Mouse (Mus musculus) stomach, embryonic 14.5 days (tissue): ENCODE measurements around the gene Gm10837. TPM values are rescaled to one million over a fixed set of nuclear protein-coding genes. Genes with fewer than 3 reads are reported as not detected.

Source experiments
- ATAC-seq: fragments of 200-750 bp; cut with Nextera tagmentation; 2 replicates; pipeline ENCODE4 v1.8.0; 2017; ENCODE audit warnings: low read depth, moderate TSS enrichment; ENCODE audit not compliant: insufficient number of reproducible peaks, insufficient read depth, low FRiP score
- H3K27ac ChIP-seq: fragments of 300-500 bp; sonication (generic); 2 replicates; pipeline ENCODE4 v1.5.1; 2014; ENCODE audit warnings: mild to moderate bottlenecking, low read length, moderate library complexity, mixed read lengths
- H3K27me3 ChIP-seq: fragments of 300-500 bp; sonication (generic); 2 replicates; pipeline ENCODE4 v1.6.1; 2014; ENCODE audit warnings: low read length, control low read depth, mixed read lengths; ENCODE audit not compliant: control insufficient read depth, insufficient read depth
- H3K36me3 ChIP-seq: fragments of 300-500 bp; sonication (generic); 2 replicates; pipeline ENCODE4 v1.6.1; 2014; ENCODE audit warnings: mild to moderate bottlenecking, control low read depth, low read length, moderate library complexity, mixed read lengths; ENCODE audit not compliant: control insufficient read depth, insufficient read depth
- H3K4me1 ChIP-seq: fragments of 300-500 bp; sonication (generic); 2 replicates; pipeline ENCODE4 v1.6.1; 2014; ENCODE audit warnings: low read length, control low read depth, mixed read lengths; ENCODE audit not compliant: control insufficient read depth, insufficient read depth
- H3K4me2 ChIP-seq: fragments of 300-500 bp; sonication (generic); replicated peaks from 2 replicates; pipeline ENCODE4 v1.6.1; 2014; ENCODE audit warnings: low read depth, low read length, control low read depth
- H3K4me3 ChIP-seq: fragments of 300-500 bp; sonication (generic); 2 replicates; pipeline ENCODE4 v1.5.1; 2014; ENCODE audit warnings: low read depth, low read length, control low read depth
- H3K9ac ChIP-seq: fragments of 300-500 bp; sonication (generic); replicated peaks from 2 replicates; pipeline ENCODE4 v1.6.1; 2014; ENCODE audit warnings: low read depth, mild to moderate bottlenecking, control low read depth, low read length, moderate library complexity, mixed read lengths
- H3K9me3 ChIP-seq: fragments of 300-500 bp; sonication (generic); 2 replicates; pipeline ENCODE4 v1.6.1; 2016; ENCODE audit warnings: low read depth, low read length, control low read depth; ENCODE audit not compliant: control insufficient read depth
- WGBS: fragments of 180-500 bp; shearing (Covaris S2); extraction: QIAGEN DNeasy Blood & Tissue Kit; methylation state at CpG from one replicate; pipeline ENCODE4 v1.1.7; 2014; 5-methylcytosine and 5-hydroxymethylcytosine counted together
- polyA plus RNA-seq: library from polyadenylated mRNA; unstranded; fragments of >200 nt; fragmentation: Nextera tagmentation; extraction: Ambion mirVana; gene quantifications from 2 replicates; pipeline ENCODE4 v1.2.1, GENCODE M21; 2014

Gm10837 gene
- polyA plus RNA-seq, 1 experiment from 2014 or later: not detected

DNA sequence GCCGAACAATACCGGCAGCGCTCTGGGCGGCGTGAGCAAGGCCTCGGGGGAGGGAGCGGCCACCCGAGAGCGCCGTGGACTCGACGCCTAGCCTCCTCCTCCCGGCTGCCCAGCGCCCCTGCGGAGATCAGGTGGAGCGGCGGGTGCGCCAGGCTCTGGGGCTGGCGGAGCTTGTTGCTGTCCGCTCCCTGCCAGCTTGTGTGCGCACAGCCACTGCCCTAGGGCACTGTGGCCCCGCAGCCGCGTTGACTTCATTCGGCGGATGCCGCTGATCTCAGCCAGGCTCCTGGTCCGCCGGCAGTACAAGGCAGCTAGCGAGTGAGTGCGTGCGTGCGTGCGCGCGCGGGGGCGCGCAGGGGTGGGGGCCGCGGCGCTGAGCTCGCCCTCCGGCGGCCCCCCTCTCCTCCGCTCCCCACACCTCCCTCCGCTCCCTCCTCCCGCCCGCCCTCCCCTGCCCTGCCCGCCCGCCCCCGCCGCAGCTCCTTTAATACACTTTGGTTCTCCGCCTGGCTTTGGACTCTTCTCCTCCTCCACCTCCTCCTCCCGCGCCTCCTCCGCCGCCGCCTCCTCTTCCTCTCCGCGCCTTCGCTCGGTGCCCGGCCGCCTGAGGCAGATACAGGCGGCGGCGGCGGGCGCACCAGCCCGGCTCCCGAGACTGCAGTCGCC lies 15.4 kb upstream of the Gm10837 start, which contains the start of gene Zic2:
Gene Zic2, plus strand, starts transcription at position 545 of the 666 bp plus-strand sequence.
- H3K36me3 ChIP-seq: no peaks in the 10 kb centered on the region
- no peak within 1 kb of the TSS for H3K9ac ChIP-seq
- H3K9me3 ChIP-seq: no peaks in the 10 kb centered on the region
- peak within 1 kb of the TSS; percentile 29 for H3K4me3 ChIP-seq
- ATAC-seq: no peak
- H3K4me2 ChIP-seq: peak within 1 kb of the TSS; percentile 52
- no peak within 1 kb of the TSS for H3K27ac ChIP-seq
- under 1% methylated on average over 45 of the region's 73 CpGs for WGBS
- H3K4me1 ChIP-seq: peaks cover 16% of the 10 kb centered on the region
- peaks cover 73% of the 10 kb centered on the region for H3K27me3 ChIP-seq

DNA sequence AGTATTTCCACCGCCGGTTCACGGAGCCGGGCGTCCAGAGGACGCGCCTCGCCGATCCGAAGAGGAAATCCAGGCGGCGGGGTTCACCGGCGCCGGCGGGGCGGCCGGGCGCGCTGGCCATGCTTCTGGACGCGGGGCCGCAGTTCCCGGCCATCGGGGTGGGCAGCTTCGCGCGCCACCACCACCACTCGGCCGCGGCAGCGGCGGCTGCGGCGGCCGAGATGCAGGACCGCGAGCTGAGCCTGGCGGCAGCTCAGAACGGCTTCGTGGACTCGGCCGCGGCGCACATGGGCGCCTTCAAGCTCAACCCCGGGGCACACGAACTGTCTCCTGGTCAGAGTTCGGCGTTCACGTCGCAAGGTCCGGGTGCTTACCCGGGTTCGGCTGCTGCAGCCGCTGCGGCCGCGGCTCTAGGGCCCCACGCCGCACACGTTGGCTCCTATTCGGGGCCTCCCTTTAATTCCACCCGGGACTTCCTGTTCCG lies 14.8 kb upstream of the Gm10837 start:
- Histone ChIP-seq H3K27me3 (peaks cover 73% of the 10 kb centered on the region), H3K9ac (no peak overlapping the region), H3K36me3 (no peaks in the 10 kb centered on the region), H3K27ac (no peak overlapping the region), H3K9me3 (no peaks in the 10 kb centered on the region), H3K4me2 (peak overlapping the region; percentile 52), H3K4me1 (peaks cover 16% of the 10 kb centered on the region), H3K4me3 (peak overlapping the region; percentile 29)
- under 1% methylated on average over 55 of the region's 65 CpGs for WGBS
- no peak for ATAC-seq

DNA sequence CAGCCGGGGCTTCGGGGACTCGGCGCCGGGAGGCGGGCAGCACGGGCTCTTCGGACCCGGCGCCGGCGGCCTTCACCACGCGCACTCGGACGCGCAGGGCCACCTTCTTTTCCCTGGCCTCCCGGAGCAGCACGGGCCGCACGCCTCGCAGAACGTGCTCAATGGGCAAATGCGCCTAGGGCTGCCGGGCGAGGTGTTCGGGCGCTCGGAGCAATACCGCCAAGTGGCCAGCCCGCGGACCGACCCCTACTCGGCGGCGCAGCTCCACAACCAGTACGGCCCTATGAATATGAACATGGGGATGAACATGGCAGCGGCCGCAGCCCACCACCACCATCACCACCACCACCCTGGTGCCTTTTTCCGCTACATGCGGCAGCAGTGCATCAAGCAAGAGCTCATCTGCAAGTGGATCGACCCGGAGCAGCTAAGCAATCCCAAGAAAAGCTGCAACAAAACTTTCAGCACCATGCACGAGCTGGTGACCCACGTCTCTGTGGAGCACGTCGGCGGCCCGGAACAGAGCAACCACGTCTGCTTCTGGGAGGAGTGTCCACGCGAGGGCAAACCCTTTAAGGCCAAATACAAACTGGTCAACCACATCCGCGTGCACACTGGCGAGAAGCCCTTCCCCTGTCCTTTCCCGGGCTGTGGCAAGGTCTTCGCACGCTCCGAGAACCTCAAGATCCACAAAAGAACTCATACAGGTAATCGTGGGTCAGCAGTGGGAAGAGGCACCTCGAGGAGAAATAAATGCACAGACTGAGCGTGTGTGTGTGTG lies 14.2 kb upstream of the Gm10837 start:
- Histone ChIP-seq H3K4me3 (peak overlapping the region; percentile 29), H3K4me2 (peak overlapping the region; percentile 52), H3K4me1 (peaks cover 16% of the 10 kb centered on the region), H3K27me3 (peaks cover 73% of the 10 kb centered on the region), H3K9me3 (no peaks in the 10 kb centered on the region), H3K27ac (no peak overlapping the region), H3K36me3 (no peaks in the 10 kb centered on the region), H3K9ac (no peak overlapping the region)
- WGBS: 2% methylated on average over 56 of the region's 62 CpGs
- ATAC-seq: no peak

GRCm38 (mm10) chr14:122476822-122477215 lies 13.6 kb upstream of the Gm10837 start:
- H3K9ac ChIP-seq: no peak overlapping the region
- ATAC-seq: no peak
- H3K36me3 ChIP-seq: no peaks in the 10 kb centered on the region
- H3K9me3 ChIP-seq: no peaks in the 10 kb centered on the region
- no peak overlapping the region for H3K4me2 ChIP-seq
- H3K27ac ChIP-seq: no peak overlapping the region
- peaks cover 73% of the 10 kb centered on the region for H3K27me3 ChIP-seq
- WGBS: 1% methylated on average over 18 of the region's 18 CpGs
- no peak overlapping the region for H3K4me3 ChIP-seq
- H3K4me1 ChIP-seq: peaks cover 16% of the 10 kb centered on the region

GRCm38 (mm10) chr14:122477261-122477671 lies 13.1 kb upstream of the Gm10837 start:
- no peak for ATAC-seq
- 2% methylated on average over 20 of the region's 20 CpGs for WGBS
- Histone ChIP-seq H3K4me2 (no peak overlapping the region), H3K9ac (no peak overlapping the region), H3K27ac (no peak overlapping the region), H3K4me3 (no peak overlapping the region), H3K36me3 (no peaks in the 10 kb centered on the region), H3K27me3 (peaks cover 73% of the 10 kb centered on the region), H3K4me1 (peaks cover 16% of the 10 kb centered on the region), H3K9me3 (no peaks in the 10 kb centered on the region)

- Histone ChIP-seq H3K4me2 (no peak overlapping the region), H3K27ac (no peak overlapping the region), H3K9me3 (no peaks in the 10 kb centered on the region), H3K9ac (no peak overlapping the region), H3K36me3 (no peaks in the 10 kb centered on the region), H3K27me3 (peaks cover 72% of the 10 kb centered on the region), H3K4me1 (peaks cover 16% of the 10 kb centered on the region), H3K4me3 (no peak overlapping the region)
- 4% methylated on average over 9 of the region's 9 CpGs for WGBS
- ATAC-seq: no peak
Observed at GRCm38 (mm10) chr14:122477971-122478573, 12.3 kb upstream of the Gm10837 start.

GRCm38 (mm10) chr14:122478574-122479011 lies 11.8 kb upstream of the Gm10837 start:
- no peak for ATAC-seq
- Histone ChIP-seq H3K27ac (no peak overlapping the region), H3K4me1 (peaks cover 16% of the 10 kb centered on the region), H3K27me3 (peaks cover 72% of the 10 kb centered on the region), H3K4me2 (no peak overlapping the region), H3K36me3 (no peaks in the 10 kb centered on the region), H3K9ac (no peak overlapping the region), H3K4me3 (no peak overlapping the region), H3K9me3 (no peaks in the 10 kb centered on the region)
- under 1% methylated on average over 22 of the region's 22 CpGs for WGBS

GRCm38 (mm10) chr14:122479461-122480109 lies 10.8 kb upstream of the Gm10837 start:
- ATAC-seq: no peak
- Histone ChIP-seq H3K9ac (no peak overlapping the region), H3K9me3 (no peaks in the 10 kb centered on the region), H3K27ac (no peak overlapping the region), H3K27me3 (peaks cover 76% of the 10 kb centered on the region), H3K4me1 (peaks cover 15% of the 10 kb centered on the region), H3K4me2 (no peak overlapping the region), H3K4me3 (no peak overlapping the region), H3K36me3 (no peaks in the 10 kb centered on the region)
- 22% methylated on average over 17 of the region's 17 CpGs for WGBS
